In genomic region chr16:18533061-18533460, GRCm38 (mm10) we compare ENCODE assay signal across 8 mouse cellular contexts. TPM values are rescaled to one million over a fixed set of nuclear protein-coding genes. Genes with fewer than 3 reads are reported as not detected.
ATAC-seq lines count a peak whose summit lies in the region.
"Not testable (repeated sequence)": the region's sequence is repeated elsewhere in the genome, so short reads cannot be mapped to it uniquely, and the experiment has no call there.

No protein-coding gene starts in this region.

- not testable (repeated sequence) for H3K9ac ChIP-seq in forebrain, embryonic 13.5 days; heart, embryonic 15.5 days; limb, embryonic 13.5 days; lung, embryonic 15.5 days; midbrain, embryonic 16.5 days (ENCODE audit: low read depth, low read length); stomach, embryonic 16.5 days (ENCODE audit: low read length)

- H3K4me1 ChIP-seq in forebrain, embryonic 13.5 days; heart, embryonic 15.5 days (replicated peaks); limb, embryonic 13.5 days; lung, embryonic 15.5 days; midbrain, embryonic 16.5 days (ENCODE audit: control insufficient read depth, insufficient read depth, low read length); stomach, embryonic 16.5 days (ENCODE audit: control insufficient read depth, insufficient read depth, low read length): not testable (repeated sequence)

- WGBS in forebrain, embryonic 13.5 days, result 91% methylated on average over 7 of the region's 7 CpGs
- 96% methylated on average over 7 of the region's 7 CpGs for WGBS in heart, embryonic 15.5 days
- 92% methylated on average over 7 of the region's 7 CpGs for WGBS in limb, embryonic 13.5 days
- WGBS in lung, embryonic 15.5 days, result 94% methylated on average over 7 of the region's 7 CpGs
- 94% methylated on average over 7 of the region's 7 CpGs for WGBS in midbrain, embryonic 16.5 days
- WGBS in stomach, embryonic 16.5 days, result 98% methylated on average over 7 of the region's 7 CpGs

- ATAC-seq in cerebellum, adult (ENCODE audit: insufficient number of reproducible peaks, low FRiP score, low TSS enrichment), result peak; percentile 100
- ATAC-seq in forebrain, embryonic 13.5 days, result peak; percentile 100
- ATAC-seq in heart, embryonic 15.5 days (replicated peaks; ENCODE audit: insufficient number of reproducible peaks, insufficient read depth, low FRiP score, low read depth), result peak; percentile 100
- peak; percentile 100 for ATAC-seq in inflammation-experienced regulatory T-cells, adult 6 months
- ATAC-seq in limb, embryonic 13.5 days (ENCODE audit: low FRiP score, low read depth), result peak; percentile 99
- peak; percentile 100 for ATAC-seq in lung, embryonic 15.5 days (ENCODE audit: borderline replicate concordance, extremely low read depth, low FRiP score, low TSS enrichment)
- ATAC-seq in midbrain, embryonic 16.5 days, result peak; percentile 98
- ATAC-seq in stomach, embryonic 16.5 days (ENCODE audit: insufficient read depth, low FRiP score), result peak; percentile 100

- H3K27me3 ChIP-seq in forebrain, embryonic 13.5 days; heart, embryonic 15.5 days; limb, embryonic 13.5 days; lung, embryonic 15.5 days; midbrain, embryonic 16.5 days (ENCODE audit: control insufficient read depth, insufficient read depth, low read depth, low read length); stomach, embryonic 16.5 days (ENCODE audit: control insufficient read depth, insufficient read depth, low read length): not testable (repeated sequence)

- H3K4me3 ChIP-seq in forebrain, embryonic 13.5 days; heart, embryonic 15.5 days; limb, embryonic 13.5 days; lung, embryonic 15.5 days; midbrain, embryonic 16.5 days (ENCODE audit: low read depth, low read length); stomach, embryonic 16.5 days (replicated peaks; ENCODE audit: low read length): not testable (repeated sequence)

- not testable (repeated sequence) for H3K4me2 ChIP-seq in forebrain, embryonic 13.5 days; heart, embryonic 15.5 days; limb, embryonic 13.5 days (replicated peaks); lung, embryonic 15.5 days; midbrain, embryonic 16.5 days (ENCODE audit: low read length); stomach, embryonic 16.5 days (ENCODE audit: low read depth, low read length)

- H3K27ac ChIP-seq in forebrain, embryonic 13.5 days; heart, embryonic 15.5 days; limb, embryonic 13.5 days; lung, embryonic 15.5 days; midbrain, embryonic 16.5 days (ENCODE audit: low read length); stomach, embryonic 16.5 days (ENCODE audit: low read length): not testable (repeated sequence)

- H3K9me3 ChIP-seq in forebrain, embryonic 13.5 days (replicated peaks); heart, embryonic 15.5 days (replicated peaks); limb, embryonic 13.5 days; lung, embryonic 15.5 days; midbrain, embryonic 16.5 days (replicated peaks; ENCODE audit: control insufficient read depth, low read length, poor library complexity, severe bottlenecking); stomach, embryonic 16.5 days (replicated peaks; ENCODE audit: control insufficient read depth, low read length): not testable (repeated sequence)

- H3K36me3 ChIP-seq in forebrain, embryonic 13.5 days (ENCODE audit: poor library complexity, severe bottlenecking); heart, embryonic 15.5 days; limb, embryonic 13.5 days; lung, embryonic 15.5 days; midbrain, embryonic 16.5 days (ENCODE audit: control insufficient read depth, insufficient read depth, low read length); stomach, embryonic 16.5 days (ENCODE audit: control insufficient read depth, insufficient read depth, low read length): not testable (repeated sequence)

RNA-seq across cellular contexts. Expression of gene Rtl10, which starts 34.4 kb away (rescaled TPM):
- polyA plus RNA-seq in forebrain, embryonic 13.5 days (2015; fragmentation: Nextera tagmentation; extraction: Ambion mirVana), result 3.6 TPM in 2 replicates
- 1.8 and 2.7 TPM in 2 replicates for polyA plus RNA-seq in heart, embryonic 15.5 days (2015; fragmentation: Nextera tagmentation; extraction: Ambion mirVana)
- 1 to 10 TPM in 1 of 3 experiments, under 1 TPM in 2; 0.47 to 1.8 (median 0.86) TPM for polyA plus RNA-seq in inflammation-experienced regulatory T-cells, adult 6 months (2017; shearing (Covaris generic))
- polyA plus RNA-seq in limb, embryonic 13.5 days (2015; fragmentation: Nextera tagmentation; extraction: Ambion mirVana), result 5.5 and 5.9 TPM in 2 replicates
- polyA plus RNA-seq in lung, embryonic 15.5 days (2015; fragmentation: Nextera tagmentation; extraction: Ambion mirVana), result 4.9 and 5.4 TPM in 2 replicates
- 3.3 and 3.5 TPM in 2 replicates for polyA plus RNA-seq in midbrain, embryonic 16.5 days (2015; fragmentation: Nextera tagmentation; extraction: Ambion mirVana)
- polyA plus RNA-seq in stomach, embryonic 16.5 days (2015; fragmentation: Nextera tagmentation; extraction: Ambion mirVana), result 2.1 and 3.2 TPM in 2 replicates

RNA-seq across cellular contexts. Expression of gene Gnb1l, which starts 34.5 kb away (rescaled TPM):
- 14.5 and 14.8 TPM in 2 replicates for polyA plus RNA-seq in forebrain, embryonic 13.5 days (2015; fragmentation: Nextera tagmentation; extraction: Ambion mirVana)
- 9.3 and 11.2 TPM in 2 replicates for polyA plus RNA-seq in heart, embryonic 15.5 days (2015; fragmentation: Nextera tagmentation; extraction: Ambion mirVana)
- 10 to 100 TPM; 11.2 to 23.9 (median 17.4) TPM for polyA plus RNA-seq in inflammation-experienced regulatory T-cells, adult 6 months (2017; shearing (Covaris generic))
- 20.4 and 21.4 TPM in 2 replicates for polyA plus RNA-seq in limb, embryonic 13.5 days (2015; fragmentation: Nextera tagmentation; extraction: Ambion mirVana)
- 15.7 and 17.0 TPM in 2 replicates for polyA plus RNA-seq in lung, embryonic 15.5 days (2015; fragmentation: Nextera tagmentation; extraction: Ambion mirVana)
- 16.5 and 17.6 TPM in 2 replicates for polyA plus RNA-seq in midbrain, embryonic 16.5 days (2015; fragmentation: Nextera tagmentation; extraction: Ambion mirVana)
- 11.7 and 11.9 TPM in 2 replicates for polyA plus RNA-seq in stomach, embryonic 16.5 days (2015; fragmentation: Nextera tagmentation; extraction: Ambion mirVana)

RNA-seq across cellular contexts. Expression of gene Tbx1, which starts 57.4 kb away (rescaled TPM):
- polyA plus RNA-seq in forebrain, embryonic 13.5 days (2015; fragmentation: Nextera tagmentation; extraction: Ambion mirVana), result 0.39 and 0.56 TPM in 2 replicates
- polyA plus RNA-seq in heart, embryonic 15.5 days (2015; fragmentation: Nextera tagmentation; extraction: Ambion mirVana), result 0.66 and 1.5 TPM in 2 replicates
- polyA plus RNA-seq in inflammation-experienced regulatory T-cells, adult 6 months (2017; shearing (Covaris generic)), result not detected
- 5.5 and 6.0 TPM in 2 replicates for polyA plus RNA-seq in limb, embryonic 13.5 days (2015; fragmentation: Nextera tagmentation; extraction: Ambion mirVana)
- 10.9 and 13.1 TPM in 2 replicates for polyA plus RNA-seq in lung, embryonic 15.5 days (2015; fragmentation: Nextera tagmentation; extraction: Ambion mirVana)
- 0.33 and 0.66 TPM in 2 replicates for polyA plus RNA-seq in midbrain, embryonic 16.5 days (2015; fragmentation: Nextera tagmentation; extraction: Ambion mirVana)
- 0.20 and 0.84 TPM in 2 replicates for polyA plus RNA-seq in stomach, embryonic 16.5 days (2015; fragmentation: Nextera tagmentation; extraction: Ambion mirVana)
